Mouse (Mus musculus) liver, embryonic 13.5 days (tissue): ENCODE measurements around the gene Ell2. TPM values are rescaled to one million over a fixed set of nuclear protein-coding genes. Genes with fewer than 3 reads are reported as not detected.

Experiments used
- ATAC-seq: fragments of 200-750 bp; cut with Nextera tagmentation; 2 replicates; pipeline ENCODE4 v1.8.0; 2017; ENCODE audit warnings: low read depth, mild to moderate bottlenecking, moderate number of reproducible peaks, moderate library complexity
- DNase-seq: peaks from one replicate; pipeline ENCODE4 v3.0.0; 2022
- H3K27ac ChIP-seq: fragments of 300-500 bp; sonication (generic); 2 replicates; pipeline ENCODE4 v1.5.1; 2015; ENCODE audit warnings: moderate library complexity, mild to moderate bottlenecking, inconsistent platforms
- H3K27me3 ChIP-seq: fragments of 300-500 bp; sonication (generic); 2 replicates; pipeline ENCODE4 v1.6.1; 2015; ENCODE audit warnings: mild to moderate bottlenecking, inconsistent platforms
- H3K36me3 ChIP-seq: fragments of 300-500 bp; sonication (generic); 2 replicates; pipeline ENCODE4 v1.6.1; 2015; ENCODE audit warnings: mild to moderate bottlenecking, inconsistent platforms
- H3K4me1 ChIP-seq: fragments of 300-500 bp; sonication (generic); replicated peaks from 2 replicates; pipeline ENCODE4 v1.6.1; 2015; ENCODE audit warnings: inconsistent platforms
- H3K4me2 ChIP-seq: fragments of 300-500 bp; sonication (generic); 2 replicates; pipeline ENCODE4 v1.6.1; 2015; ENCODE audit warnings: inconsistent platforms, mild to moderate bottlenecking, moderate library complexity
- H3K4me3 ChIP-seq: fragments of 300-500 bp; sonication (generic); replicated peaks from 2 replicates; pipeline ENCODE4 v1.5.1; 2015; ENCODE audit warnings: mild to moderate bottlenecking, inconsistent platforms
- H3K9ac ChIP-seq: fragments of 300-500 bp; sonication (generic); 2 replicates; pipeline ENCODE4 v1.6.1; 2015; ENCODE audit warnings: mild to moderate bottlenecking, inconsistent platforms
- H3K9me3 ChIP-seq: fragments of 300-500 bp; sonication (generic); replicated peaks from 2 replicates; pipeline ENCODE4 v1.6.1; 2016; ENCODE audit warnings: inconsistent platforms
- WGBS: fragments of 180-500 bp; shearing (Covaris S2); methylation state at CpG from one replicate; pipeline ENCODE4 v1.1.7; 2015; ENCODE audit not compliant: insufficient replicate concordance; 5-methylcytosine and 5-hydroxymethylcytosine counted together
- polyA plus RNA-seq: library from polyadenylated mRNA; unstranded; fragments of >200 nt; fragmentation: Nextera tagmentation; extraction: Ambion mirVana; gene quantifications from 2 replicates; pipeline ENCODE4 v1.2.1, GENCODE M21; 2015

Gene Ell2
- polyA plus RNA-seq, 1 experiment from 2014 or later = 38.2 TPM

GRCm38 (mm10) chr13:75747265-75747664 is 40.7 kb downstream of the Ell2 start:
- Histone ChIP-seq H3K27ac (peak overlapping the region; percentile 71), H3K36me3 (peaks cover 55% of the 10 kb centered on the region), H3K9ac (peak overlapping the region; percentile 33; the same call in 1 of the 2 replicates), H3K4me3 (no peak overlapping the region), H3K4me2 (no peak overlapping the region), H3K27me3 (no peaks in the 10 kb centered on the region), H3K4me1 (peaks cover 67% of the 10 kb centered on the region), H3K9me3 (no peaks in the 10 kb centered on the region)
- ATAC-seq (peak; percentile 61), DNase-seq (no peak)
- WGBS = 29% methylated on average over 3 of the region's 3 CpGs

GRCm38 (mm10) chr13:75748685-75749084 is 42.1 kb downstream of the Ell2 start:
- H3K9ac ChIP-seq = no peak overlapping the region
- ATAC-seq (no peak), DNase-seq (no peak)
- H3K27me3 ChIP-seq = no peaks in the 10 kb centered on the region
- no peak overlapping the region for H3K27ac ChIP-seq
- H3K4me1 ChIP-seq = peaks cover 55% of the 10 kb centered on the region
- no peak overlapping the region for H3K4me2 ChIP-seq
- 94% methylated on average over 7 of the region's 7 CpGs for WGBS
- peaks cover 67% of the 10 kb centered on the region for H3K36me3 ChIP-seq
- H3K4me3 ChIP-seq = no peak overlapping the region
- H3K9me3 ChIP-seq = no peaks in the 10 kb centered on the region

- DNase-seq (no peak), ATAC-seq (no peak)
- Histone ChIP-seq H3K9me3 (no peaks in the 10 kb centered on the region), H3K9ac (no peak overlapping the region), H3K4me2 (no peak overlapping the region), H3K36me3 (peaks cover 81% of the 10 kb centered on the region), H3K27ac (peak overlapping the region; percentile 48; the same call in 1 of the 2 replicates), H3K4me1 (peaks cover 38% of the 10 kb centered on the region), H3K4me3 (no peak overlapping the region), H3K27me3 (no peaks in the 10 kb centered on the region)
- WGBS = 84% methylated on average over 2 of the region's 2 CpGs
These were observed 44.2 kb downstream of the Ell2 start for GRCm38 (mm10) chr13:75750785-75751184.

- Histone ChIP-seq H3K9ac (no peak overlapping the region), H3K27me3 (no peaks in the 10 kb centered on the region), H3K36me3 (peaks cover 86% of the 10 kb centered on the region), H3K4me2 (no peak overlapping the region), H3K4me1 (peaks cover 24% of the 10 kb centered on the region), H3K27ac (no peak overlapping the region), H3K4me3 (no peak overlapping the region), H3K9me3 (no peaks in the 10 kb centered on the region)
- WGBS = 90% methylated on average over 5 of the region's 5 CpGs
- no peak for DNase-seq
- ATAC-seq = no peak
These were observed 45.8 kb downstream of the Ell2 start for GRCm38 (mm10) chr13:75752216-75752938.

- DNase-seq (no peak), ATAC-seq (no peak)
- H3K9ac ChIP-seq = no peak overlapping the region
- H3K4me1 ChIP-seq = peaks cover 9% of the 10 kb centered on the region
- no peaks in the 10 kb centered on the region for H3K27me3 ChIP-seq
- H3K9me3 ChIP-seq = no peaks in the 10 kb centered on the region
- no peak overlapping the region for H3K27ac ChIP-seq
- H3K4me2 ChIP-seq = no peak overlapping the region
- WGBS = 93% methylated on average over 5 of the region's 5 CpGs
- H3K36me3 ChIP-seq = peaks cover 79% of the 10 kb centered on the region
- H3K4me3 ChIP-seq = no peak overlapping the region
These were observed 47.8 kb downstream of the Ell2 start for GRCm38 (mm10) chr13:75754398-75754797.

GRCm38 (mm10) chr13:75760859-75761548 is 54.4 kb downstream of the Ell2 start:
- ATAC-seq (peak; percentile 60; the same call in 1 of the 2 replicates), DNase-seq (no peak)
- no peak overlapping the region for H3K9ac ChIP-seq
- no peak overlapping the region for H3K4me3 ChIP-seq
- WGBS = 87% methylated on average over 4 of the region's 4 CpGs
- H3K4me1 ChIP-seq = peaks cover 24% of the 10 kb centered on the region
- H3K36me3 ChIP-seq = peaks cover 82% of the 10 kb centered on the region
- H3K27me3 ChIP-seq = no peaks in the 10 kb centered on the region
- no peaks in the 10 kb centered on the region for H3K9me3 ChIP-seq
- H3K27ac ChIP-seq = peak overlapping the region; percentile 34; the same call in 1 of the 2 replicates
- no peak overlapping the region for H3K4me2 ChIP-seq

- no peak overlapping the region for H3K9ac ChIP-seq
- no peaks in the 10 kb centered on the region for H3K9me3 ChIP-seq
- H3K36me3 ChIP-seq = peaks cover 80% of the 10 kb centered on the region
- no peak; the same call in 1 of the 2 replicates for ATAC-seq
- no peak for DNase-seq
- no peaks in the 10 kb centered on the region for H3K27me3 ChIP-seq
- H3K4me2 ChIP-seq = no peak overlapping the region
- H3K4me3 ChIP-seq = no peak overlapping the region
- H3K27ac ChIP-seq = peak overlapping the region; percentile 34
- peaks cover 24% of the 10 kb centered on the region for H3K4me1 ChIP-seq
- 39% methylated on average over 4 of the region's 4 CpGs for WGBS
These were observed 56.2 kb downstream of the Ell2 start for GRCm38 (mm10) chr13:75762759-75763158.

GRCm38 (mm10) chr13:75763280-75763679 is 56.7 kb downstream of the Ell2 start:
- no peak overlapping the region for H3K27ac ChIP-seq

GRCm38 (mm10) chr13:75765742-75766141 is 59.2 kb downstream of the Ell2 start:
- no peak overlapping the region for H3K4me3 ChIP-seq
- H3K27me3 ChIP-seq = no peaks in the 10 kb centered on the region
- peaks cover 36% of the 10 kb centered on the region for H3K4me1 ChIP-seq
- H3K9ac ChIP-seq = 0 out of 2 replicates have a peak overlapping the region, but pooled peaks have one; percentile 26
- 90% methylated on average over 1 of the region's 1 CpGs for WGBS
- H3K36me3 ChIP-seq = peaks cover 90% of the 10 kb centered on the region
- H3K9me3 ChIP-seq = no peaks in the 10 kb centered on the region
- H3K4me2 ChIP-seq = no peak overlapping the region
- H3K27ac ChIP-seq = no peak overlapping the region
- ATAC-seq = no peak
- no peak for DNase-seq

More at GRCm38 (mm10) chr13:75763280-75763679, 56.7 kb downstream of the Ell2 start:
- ATAC-seq (no peak), DNase-seq (no peak)
- no peak overlapping the region for H3K4me3 ChIP-seq
- H3K4me2 ChIP-seq = no peak overlapping the region
- H3K27me3 ChIP-seq = no peaks in the 10 kb centered on the region
- peaks cover 27% of the 10 kb centered on the region for H3K4me1 ChIP-seq
- H3K36me3 ChIP-seq = peaks cover 79% of the 10 kb centered on the region
- WGBS = 65% methylated on average over 3 of the region's 3 CpGs
- H3K9me3 ChIP-seq = no peaks in the 10 kb centered on the region
- H3K9ac ChIP-seq = no peak overlapping the region

GRCm38 (mm10) chr13:75766238-75766637 is 59.7 kb downstream of the Ell2 start:
- 87% methylated on average over 5 of the region's 5 CpGs for WGBS
- ATAC-seq = no peak
- H3K4me1 ChIP-seq = peaks cover 32% of the 10 kb centered on the region
- no peaks in the 10 kb centered on the region for H3K27me3 ChIP-seq
- no peak overlapping the region for H3K27ac ChIP-seq
- H3K36me3 ChIP-seq = peaks cover 88% of the 10 kb centered on the region
- no peak overlapping the region for H3K4me3 ChIP-seq
- DNase-seq = no peak
- no peak overlapping the region for H3K4me2 ChIP-seq
- no peak overlapping the region for H3K9ac ChIP-seq
- no peaks in the 10 kb centered on the region for H3K9me3 ChIP-seq

GRCm38 (mm10) chr13:75766967-75767366 is 60.4 kb downstream of the Ell2 start:
- Histone ChIP-seq H3K9me3 (no peaks in the 10 kb centered on the region), H3K4me3 (no peak overlapping the region), H3K4me2 (no peak overlapping the region), H3K27ac (no peak overlapping the region), H3K36me3 (peaks cover 86% of the 10 kb centered on the region), H3K27me3 (no peaks in the 10 kb centered on the region), H3K9ac (no peak overlapping the region), H3K4me1 (peaks cover 30% of the 10 kb centered on the region)
- DNase-seq (no peak), ATAC-seq (no peak)
- WGBS = 88% methylated on average over 2 of the region's 2 CpGs
